Mouse (Mus musculus): ENCODE data around the gene Osbpl2.
"Not testable (repeated sequence)": the region's sequence is repeated elsewhere in the genome, so short reads cannot be mapped to it uniquely, and the experiment has no call there.

The Osbpl2 gene

DNA sequence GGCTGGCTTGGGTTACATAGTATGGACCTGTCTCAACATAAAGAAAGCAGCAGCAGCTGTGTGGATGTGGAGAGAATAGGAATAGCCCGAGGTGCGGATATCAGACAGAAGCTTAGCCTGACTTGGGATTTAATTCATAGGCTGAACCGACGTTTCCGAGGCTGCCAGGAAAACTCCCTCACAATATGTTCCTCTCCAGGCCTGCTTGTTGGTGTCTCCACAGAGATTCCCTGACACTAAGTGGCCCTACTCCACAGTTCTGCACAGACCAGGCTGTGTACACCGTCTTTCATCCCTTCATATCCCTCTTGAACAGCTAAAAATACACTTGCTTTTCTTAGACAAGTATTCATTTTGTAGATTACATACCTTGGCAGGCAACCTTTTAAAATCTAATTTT, 28.3 kb downstream of the Osbpl2 start:
- in situ Hi-C loops (cut with MboI, MseI), result loop anchor here (25.0 kb wide), 1 partner anchor 1735 kb away; the partner anchor contains the start of genes Fam217b, Ppp1r3d and Sycp2

DNA sequence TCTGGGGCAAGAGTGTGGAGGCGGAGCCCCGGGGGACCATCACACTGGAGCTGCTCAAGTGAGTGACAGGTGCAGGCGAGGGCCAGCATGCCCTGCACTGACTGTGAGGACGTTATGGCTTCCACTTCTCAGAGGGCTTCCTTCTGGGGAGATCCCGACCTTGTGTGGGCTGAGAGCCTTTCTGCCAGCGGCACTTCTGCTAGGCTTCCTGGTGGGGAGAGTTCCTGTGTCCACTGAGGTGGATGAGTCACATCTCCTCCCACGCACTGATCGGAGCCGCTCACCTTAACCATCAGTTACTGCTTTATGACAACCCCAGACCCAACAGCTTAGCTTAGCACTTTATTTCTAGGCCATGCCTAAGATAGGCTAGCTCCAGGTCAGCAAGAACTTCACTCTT, 29.4 kb downstream of the Osbpl2 start:
- in situ Hi-C loops (cut with MboI, MseI), result loop anchor here (25.0 kb wide), 1 partner anchor 1736 kb away; the partner anchor contains the start of genes Fam217b, Ppp1r3d and Sycp2

DNA sequence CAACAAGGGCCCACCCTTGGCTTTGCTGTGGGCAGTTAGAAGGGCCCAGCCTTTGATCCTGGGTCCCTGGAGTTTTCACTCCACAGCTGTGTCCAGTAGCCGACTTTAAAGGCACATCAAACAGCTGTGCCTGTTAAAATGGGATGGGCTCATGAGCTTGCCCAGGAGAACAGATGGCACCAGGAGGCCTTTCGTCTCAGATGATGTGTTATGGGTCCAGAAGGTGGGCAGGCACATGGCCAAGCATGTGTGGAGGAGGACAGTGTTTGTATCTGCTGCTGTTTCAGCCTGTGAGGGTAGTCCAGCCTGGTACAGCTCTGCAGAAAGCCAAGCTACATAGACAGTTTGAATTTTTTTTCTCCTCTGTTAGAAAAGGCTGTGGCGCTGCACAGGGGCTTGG, 35.7 kb downstream of the Osbpl2 start:
- in situ Hi-C loops (cut with MboI, MseI), result no loop called here

DNA sequence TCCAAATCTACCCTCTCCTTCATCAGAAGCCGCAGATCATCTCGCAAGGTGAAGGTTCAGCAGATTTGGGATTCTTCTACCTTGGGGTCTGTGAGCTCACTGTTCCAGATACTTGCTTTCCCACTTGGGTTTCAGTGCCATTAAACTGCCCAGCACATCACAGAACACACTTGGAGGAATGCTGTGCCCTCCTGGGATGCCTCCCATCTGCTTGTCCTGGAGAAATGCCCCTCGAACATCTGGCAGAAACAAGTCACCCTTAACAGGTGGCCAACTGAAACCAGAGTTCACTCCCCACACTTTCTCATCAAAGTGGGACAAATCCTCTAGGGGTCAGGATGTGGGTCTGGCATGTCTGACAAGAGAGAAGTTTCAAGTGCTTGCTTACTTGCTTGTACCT, 39.5 kb downstream of the Osbpl2 start:
- in situ Hi-C loops (cut with MboI, MseI), result no loop called here

DNA sequence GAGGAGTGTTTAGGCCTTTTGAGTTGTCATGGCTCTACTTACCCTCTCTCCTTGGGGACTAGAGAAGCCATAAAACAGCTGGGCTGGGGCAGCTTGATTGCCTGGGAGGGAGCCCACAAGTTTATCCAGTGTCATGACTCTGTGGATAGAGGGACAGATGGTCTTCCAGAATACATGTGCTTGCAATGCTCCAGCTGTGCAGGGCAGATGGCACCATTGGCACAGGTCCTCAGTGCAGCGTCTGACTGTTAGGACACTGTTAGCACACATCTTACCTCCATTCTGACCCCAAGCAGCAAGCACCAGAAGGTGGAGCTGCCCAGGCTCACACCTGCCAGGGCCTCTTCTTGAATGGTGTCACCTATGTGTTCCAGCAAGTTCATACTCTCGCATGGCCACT, 46.7 kb downstream of the Osbpl2 start:
- in situ Hi-C loops (cut with MboI, MseI), result no loop called here

DNA sequence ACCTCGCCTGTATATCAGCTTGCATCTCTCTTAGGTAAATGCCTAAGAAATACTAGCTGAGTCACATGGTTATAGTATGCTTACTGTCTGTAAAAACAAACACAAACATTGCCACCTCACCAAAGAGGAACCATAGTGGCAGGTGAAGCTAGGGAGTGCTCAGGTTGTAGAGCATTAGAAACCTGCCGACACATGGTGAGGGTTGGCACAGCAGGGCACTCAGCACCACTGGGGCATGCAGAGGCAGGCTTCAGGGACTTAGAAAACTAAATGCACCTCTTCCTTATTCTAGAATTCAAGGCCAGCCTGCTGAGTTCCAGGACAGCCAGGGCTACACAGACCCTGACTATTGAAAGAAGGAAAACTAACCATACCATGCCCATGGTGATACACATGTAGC, 47.8 kb downstream of the Osbpl2 start:
- in situ Hi-C loops (cut with MboI, MseI), result no loop called here

DNA sequence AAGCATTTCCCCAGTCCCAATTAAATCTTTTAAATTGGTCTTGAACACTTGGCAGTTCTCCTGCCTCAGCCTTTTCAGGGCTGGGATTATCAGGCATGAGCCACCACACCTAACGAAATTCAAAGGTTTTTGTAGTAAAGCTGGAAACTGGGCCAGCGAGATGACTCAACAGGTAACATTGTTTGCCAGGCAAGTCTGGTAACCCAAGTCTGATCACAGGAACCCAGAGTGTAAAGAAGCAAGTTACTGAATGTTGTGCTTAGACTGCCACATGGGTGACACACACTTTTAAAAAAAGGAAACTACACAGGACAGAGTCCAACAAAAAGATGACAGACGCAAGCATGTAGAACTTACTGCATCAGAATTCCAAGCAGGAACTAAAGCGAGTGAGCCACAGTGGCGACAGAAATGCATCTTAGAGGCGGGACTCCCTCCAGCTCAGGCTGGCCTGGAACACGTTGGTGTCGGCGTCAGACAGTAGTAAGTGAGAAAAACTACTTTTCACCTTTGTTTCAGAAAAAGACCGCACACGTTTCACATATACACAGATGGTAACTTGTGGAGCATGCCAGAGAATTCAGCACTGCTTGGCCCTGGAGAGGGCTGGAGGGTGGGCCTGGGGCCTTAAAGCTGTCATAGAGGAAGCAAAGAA, 51.2 kb downstream of the Osbpl2 start:
- in situ Hi-C loops (cut with MboI, MseI), result no loop called here

DNA sequence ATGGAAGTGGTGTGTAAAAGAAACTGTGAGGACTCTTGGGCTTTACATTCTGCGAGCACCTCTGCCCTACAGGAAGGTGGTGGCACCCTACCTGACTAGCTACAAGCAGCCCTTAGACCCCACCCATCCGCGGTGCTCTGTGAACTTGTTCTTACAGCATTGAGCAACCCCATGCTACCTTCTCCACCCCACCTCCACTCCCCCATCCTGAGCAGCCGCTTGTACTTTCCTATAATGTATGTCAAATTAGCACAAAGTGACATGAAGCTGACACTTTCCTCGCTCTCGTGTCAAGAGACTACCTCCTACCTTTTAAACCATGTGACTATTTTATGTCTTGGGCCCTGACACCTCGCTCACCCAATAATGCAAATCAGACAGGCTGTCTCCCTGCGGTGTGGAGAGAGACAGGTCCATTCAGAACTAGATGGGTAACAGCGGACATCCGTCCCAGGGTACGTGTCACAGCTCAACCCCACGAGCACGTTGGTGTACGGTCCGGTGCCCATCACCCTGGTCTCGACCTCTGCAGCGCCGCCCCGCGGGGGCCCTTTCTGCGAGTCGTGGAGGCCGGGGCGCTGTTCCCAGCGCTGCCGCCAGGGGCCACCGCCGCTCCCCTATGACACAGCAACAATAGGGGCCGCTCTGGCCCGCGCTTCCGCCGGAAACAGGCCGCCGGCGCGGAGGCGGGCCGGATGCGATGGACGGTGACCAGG, 51.9 kb downstream of the Osbpl2 start, which contains the start of gene Adrm1:
Gene Adrm1, plus strand, starts transcription at position 680 of the 716 bp plus-strand sequence.
- in situ Hi-C loops (cut with MboI, MseI), result no loop called here

DNA sequence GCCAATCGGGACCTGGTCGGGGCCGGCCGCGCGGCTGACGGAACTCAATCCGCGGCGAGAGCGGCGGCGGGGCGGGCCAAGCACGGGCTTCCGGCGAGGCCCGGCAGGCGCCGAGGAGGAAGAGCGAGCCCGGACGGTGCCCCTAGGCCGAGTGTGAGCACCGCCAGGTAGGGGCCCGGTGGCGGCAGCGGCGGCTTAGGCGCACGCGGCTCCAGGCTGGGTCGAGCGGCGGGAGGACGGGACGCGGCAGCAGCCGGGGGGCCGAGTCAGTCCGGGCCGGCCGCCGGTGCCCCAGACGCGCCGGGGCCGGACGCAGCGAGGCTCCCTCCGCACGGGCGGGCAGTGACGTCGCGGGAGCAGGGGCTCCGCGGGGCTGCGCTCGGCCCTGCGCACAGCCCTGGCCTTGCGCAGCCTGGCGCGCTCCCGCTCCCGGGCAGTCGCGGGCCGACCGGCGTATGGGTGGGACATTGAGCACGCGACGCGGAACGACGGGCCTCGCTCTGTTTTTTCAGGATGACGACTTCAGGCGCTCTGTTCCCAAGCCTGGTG, 52.5 kb downstream of the Osbpl2 start:
- in situ Hi-C loops (cut with MboI, MseI), result no loop called here

DNA sequence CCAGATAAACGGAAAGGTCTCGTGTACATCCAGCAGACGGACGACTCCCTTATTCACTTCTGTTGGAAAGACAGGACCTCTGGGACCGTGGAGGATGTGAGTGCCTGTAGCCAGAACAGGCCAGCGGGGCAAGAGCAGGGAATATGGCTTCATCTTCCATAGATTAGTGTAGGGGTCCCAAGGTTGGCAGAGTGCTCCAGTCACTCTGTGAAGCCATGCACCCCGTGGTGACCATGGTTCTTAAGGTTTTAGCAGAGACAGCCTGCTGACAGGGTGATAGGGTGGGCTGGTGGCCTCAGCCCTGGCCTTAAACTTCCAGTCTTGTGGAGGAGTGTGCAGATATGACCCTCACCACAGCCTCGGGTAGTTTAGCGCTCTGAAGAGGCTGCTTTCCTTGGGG, 53.0 kb downstream of the Osbpl2 start:
- in situ Hi-C loops (cut with MboI, MseI), result no loop called here

DNA sequence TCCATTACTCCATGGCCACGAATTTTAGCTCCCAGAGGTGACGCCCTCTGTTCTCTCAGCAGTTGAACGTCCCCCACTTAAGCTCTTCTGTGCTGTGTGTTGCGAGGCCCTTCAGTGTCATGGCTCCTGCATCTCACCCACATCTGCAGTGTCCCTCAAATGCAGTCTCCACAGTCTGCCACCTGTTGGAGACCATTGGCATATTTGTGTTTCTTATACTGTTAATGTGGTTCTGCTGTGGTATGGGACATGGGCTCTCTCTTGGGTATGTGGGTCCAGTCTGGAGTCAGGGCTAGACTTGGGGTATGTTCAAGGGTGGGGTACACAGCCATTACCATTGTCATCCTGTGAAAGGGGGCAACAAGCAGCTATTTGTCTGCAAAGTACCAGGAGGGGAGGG, 54.1 kb downstream of the Osbpl2 start:
- in situ Hi-C loops (cut with MboI, MseI), result no loop called here

DNA sequence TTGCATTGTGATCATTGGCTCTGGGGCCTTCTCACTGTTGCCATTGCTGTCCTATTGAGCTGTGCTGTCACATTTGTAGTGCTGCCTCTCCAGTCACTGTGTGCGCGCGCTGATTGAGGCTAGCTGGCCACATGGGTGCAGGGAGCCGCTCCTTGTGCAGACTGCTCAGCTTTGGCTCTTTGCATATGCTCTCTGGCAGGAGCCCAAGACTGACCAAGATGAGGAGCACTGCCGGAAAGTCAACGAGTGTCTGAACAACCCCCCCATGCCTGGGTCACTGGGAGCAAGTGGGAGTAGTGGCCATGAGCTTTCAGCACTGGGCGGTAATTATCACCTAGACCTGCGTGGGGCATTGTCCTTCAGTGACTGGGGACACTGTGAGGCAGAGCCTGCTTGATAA, 54.6 kb downstream of the Osbpl2 start:
- in situ Hi-C loops (cut with MboI, MseI), result not testable (repeated sequence)

DNA sequence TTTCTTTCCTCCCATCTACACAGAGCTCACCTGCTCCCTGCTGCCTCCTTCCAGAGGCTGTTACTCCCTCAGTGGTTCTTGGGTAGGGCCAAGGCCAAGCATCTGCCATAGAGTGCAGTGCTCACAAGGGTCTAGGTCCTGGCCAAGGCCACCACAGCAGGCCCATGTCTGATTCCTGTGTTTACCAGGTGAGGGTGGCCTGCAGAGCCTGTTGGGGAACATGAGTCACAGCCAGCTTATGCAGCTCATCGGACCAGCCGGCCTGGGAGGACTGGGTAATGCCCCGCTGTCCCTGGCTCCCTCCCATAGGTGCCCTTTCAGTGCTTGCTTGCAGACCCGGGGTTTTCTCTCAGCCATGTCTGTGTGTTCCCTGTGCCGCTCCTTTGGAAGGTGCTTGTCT, 55.0 kb downstream of the Osbpl2 start:
- in situ Hi-C loops (cut with MboI, MseI), result no loop called here

DNA sequence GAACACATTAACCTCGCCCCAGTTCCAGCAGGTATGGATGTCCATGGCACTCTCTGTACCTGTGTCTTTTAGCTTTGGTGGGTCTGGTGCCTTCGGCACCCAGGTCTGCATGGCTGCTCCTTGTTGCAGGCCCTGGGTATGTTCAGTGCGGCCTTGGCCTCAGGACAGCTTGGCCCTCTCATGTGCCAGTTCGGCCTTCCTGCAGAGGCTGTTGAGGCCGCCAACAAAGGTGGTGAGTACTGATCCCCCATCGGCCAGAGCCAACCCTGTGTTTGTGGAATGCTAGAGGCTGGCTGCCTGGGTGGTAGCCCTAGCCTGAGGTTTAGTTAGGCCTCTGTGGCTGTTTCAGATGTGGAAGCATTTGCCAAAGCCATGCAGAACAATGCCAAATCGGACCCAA, 56.6 kb downstream of the Osbpl2 start:
- in situ Hi-C loops (cut with MboI, MseI), result no loop called here

DNA sequence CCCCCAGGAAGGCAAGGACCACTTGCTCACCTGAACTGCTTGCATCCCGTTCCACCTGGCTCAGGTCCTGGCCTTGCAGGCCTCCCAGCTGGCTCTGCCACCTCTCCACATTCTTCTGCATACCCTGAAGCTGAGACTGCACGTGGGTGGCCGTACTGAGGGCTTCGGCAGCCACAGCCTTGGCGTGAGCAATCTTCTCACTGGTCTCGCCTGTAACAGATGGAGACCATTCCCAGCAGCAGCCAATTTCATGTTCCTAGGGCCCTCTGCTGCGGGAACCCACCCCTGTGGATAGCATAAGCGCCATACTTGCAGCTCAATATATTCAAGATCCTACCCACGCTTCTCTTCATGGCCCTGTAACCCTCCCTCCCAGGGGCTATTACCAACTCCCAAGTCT, 62.4 kb downstream of the Osbpl2 start:
- in situ Hi-C loops (cut with MboI, MseI), result loop anchor here (10.0 kb wide), 1 partner anchor 1457 kb away; no protein-coding TSS in a partner anchor

DNA sequence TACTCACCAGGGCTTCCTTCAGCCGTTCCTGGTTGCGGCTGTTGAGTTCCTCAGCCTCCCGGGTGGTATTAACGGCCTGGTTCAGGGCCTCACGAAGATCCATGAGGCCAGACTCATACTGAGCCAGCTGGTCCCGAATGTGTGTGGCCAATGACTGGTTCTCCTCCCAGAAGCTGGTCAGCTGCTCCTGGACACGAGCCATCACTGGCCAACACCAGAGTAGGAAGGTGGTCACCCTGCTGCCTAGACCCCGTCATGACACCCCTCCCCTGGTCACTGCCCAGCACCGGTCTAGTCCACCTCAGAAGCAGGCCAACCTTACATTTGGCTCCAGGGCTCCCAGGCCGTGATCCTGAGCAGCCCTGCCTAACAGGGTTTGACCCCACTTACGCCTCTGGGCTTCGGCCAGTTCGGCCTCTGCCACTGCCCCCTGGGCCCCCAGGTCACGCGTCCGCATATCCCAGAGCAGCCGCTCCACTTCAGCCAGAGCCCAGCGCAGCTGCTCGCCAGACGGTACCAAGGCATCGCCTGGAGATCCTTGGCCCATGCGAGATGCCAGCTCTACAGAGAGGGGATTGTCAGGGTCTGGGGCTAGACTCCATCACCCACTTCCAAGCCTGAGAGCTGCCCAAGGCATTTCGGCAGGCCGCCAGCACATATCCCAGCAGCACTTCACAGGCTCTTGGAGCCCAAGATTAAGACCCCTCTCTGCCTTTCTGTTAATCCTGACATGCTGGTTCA, 65.1 kb downstream of the Osbpl2 start:
- in situ Hi-C loops (cut with MboI, MseI), result loop anchor here (10.0 kb wide), 1 partner anchor 1459 kb away; no protein-coding TSS in a partner anchor

DNA sequence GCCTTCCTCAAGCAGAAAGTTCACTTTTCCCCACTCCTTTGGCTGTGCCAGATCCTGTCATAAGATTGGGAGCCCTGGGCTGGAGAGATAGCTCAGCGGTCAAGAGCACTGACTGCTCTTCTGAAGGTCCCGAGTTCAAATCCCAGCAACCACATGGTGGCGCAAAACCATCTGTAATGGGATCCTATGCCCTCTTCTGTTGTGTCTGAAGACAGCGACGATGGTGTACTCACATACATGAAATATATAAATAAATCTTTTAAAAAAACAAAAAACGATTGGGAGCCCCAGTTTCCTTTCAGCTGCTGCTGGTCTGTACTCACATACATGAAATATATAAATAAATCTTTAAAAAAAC, 65.6 kb downstream of the Osbpl2 start:
- in situ Hi-C loops (cut with MboI, MseI), result loop anchor here (10.0 kb wide), 1 partner anchor 1460 kb away; no protein-coding TSS in a partner anchor

DNA sequence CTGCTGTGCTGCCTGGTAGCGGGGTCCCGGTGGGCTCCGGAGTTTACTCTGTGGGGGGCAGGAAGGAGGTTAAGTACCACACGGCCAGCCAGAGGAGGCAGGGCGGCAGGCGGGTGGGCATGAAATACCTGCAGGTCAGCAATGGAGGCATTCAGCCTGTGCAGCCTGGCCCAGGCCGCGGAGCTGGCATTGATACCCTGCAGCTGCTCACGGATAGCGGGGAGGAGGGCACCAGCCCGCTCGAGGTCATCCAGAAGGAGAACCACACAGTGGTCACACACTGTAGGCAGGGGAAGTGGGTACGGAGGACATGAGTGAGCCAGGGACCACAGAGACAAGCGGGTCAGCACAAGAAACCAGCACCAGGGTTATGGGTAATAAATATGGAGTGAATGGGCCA, 66.6 kb downstream of the Osbpl2 start:
- in situ Hi-C loops (cut with MboI, MseI), result loop anchor here (10.0 kb wide), 1 partner anchor 1461 kb away; no protein-coding TSS in a partner anchor

DNA sequence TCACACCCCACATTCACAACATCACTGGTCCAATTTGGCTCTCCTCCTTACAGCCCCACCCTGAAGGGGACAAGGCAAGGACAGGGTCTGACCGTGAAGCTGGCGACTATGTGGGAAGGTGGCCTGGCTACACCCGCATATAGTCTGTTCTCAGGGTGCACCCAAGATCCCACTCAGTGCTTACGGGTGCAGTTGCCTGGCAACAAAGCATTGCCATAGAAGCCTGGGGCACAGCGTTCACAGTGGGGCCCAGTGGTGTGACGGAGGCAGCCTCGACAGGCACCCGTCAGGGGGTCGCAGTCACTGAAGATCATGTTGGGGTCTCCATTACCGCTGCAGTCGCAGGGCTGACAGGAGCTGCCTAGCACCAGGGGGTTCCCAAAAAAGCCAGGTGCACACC, 68.3 kb downstream of the Osbpl2 start:
- in situ Hi-C loops (cut with MboI, MseI), result loop anchor here (10.0 kb wide), 1 partner anchor 1463 kb away; no protein-coding TSS in a partner anchor

DNA sequence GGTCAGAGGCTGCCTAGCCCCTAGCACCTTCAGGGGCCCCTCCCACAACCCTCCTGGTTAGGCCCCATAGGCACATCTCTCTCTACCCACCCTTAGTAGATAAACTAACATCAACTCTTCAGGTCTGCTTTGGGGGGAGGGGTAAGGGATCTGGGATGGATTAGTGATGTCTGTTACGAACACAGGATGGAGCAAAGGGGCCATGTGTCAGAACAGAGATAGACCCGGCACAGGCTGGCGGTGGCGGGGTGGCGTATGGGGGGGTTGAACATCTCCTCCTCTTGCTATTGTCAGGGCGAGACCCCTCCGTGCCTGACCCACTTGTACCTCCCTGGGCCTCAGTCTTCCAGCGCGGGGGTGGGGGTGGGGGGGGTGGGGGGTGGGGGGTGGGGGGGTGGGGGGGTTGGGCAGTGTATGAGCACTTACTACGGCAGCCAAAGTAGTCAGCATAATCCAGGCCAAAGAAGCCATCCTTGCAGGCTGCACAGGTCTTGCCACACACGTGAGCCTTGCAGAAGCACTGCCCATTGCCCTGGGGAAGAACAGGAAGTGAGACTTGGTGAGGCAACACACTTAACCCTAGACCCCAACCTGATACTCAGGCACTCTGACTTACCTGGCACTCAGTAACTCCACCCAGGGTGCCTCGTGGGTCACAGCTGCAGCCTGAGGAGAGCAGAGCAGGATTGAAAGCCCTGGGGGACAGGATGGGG, 77.7 kb downstream of the Osbpl2 start:
- in situ Hi-C loops (cut with MboI, MseI), result no loop called here

DNA sequence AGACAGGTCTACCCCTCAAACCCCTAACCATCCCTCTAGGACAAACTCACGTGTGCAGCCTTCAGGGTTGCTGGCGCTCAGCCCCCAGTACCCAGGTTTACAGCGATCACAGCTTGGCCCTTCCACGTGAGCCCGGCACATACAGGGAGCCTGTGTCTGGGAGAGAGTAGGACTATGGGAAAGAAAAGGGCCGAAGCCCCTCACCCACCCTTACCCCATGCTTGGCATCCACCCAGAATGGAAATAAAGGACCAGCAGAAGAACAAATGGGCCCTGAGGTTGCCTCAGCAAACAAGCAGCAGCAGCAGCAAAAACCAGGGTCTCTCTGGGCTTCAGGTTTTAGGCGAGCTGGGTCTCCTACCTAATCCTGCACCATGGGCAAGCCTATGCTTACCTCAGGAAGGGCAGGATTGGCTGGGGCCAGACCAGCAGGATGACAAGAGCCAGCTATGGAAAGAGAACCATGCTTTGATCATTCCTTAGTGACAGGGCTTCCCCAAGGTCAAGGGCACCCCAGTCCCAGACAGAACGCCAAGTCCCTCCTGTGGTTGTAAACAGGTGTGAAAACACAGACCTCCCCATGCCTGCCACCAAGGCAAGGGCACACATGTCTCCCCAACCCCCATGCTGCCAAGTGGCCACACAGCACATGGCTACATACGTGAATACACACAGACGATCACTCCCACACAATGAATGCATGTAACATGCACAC, 78.4 kb downstream of the Osbpl2 start:
- in situ Hi-C loops (cut with MboI, MseI), result no loop called here

Measured in T-helper 1 cell (primary cell).